Mouse (Mus musculus) liver, postnatal 0 days (tissue): ENCODE results near the gene Sh3d19.

ENCODE experiments used
- CTCF ChIP-seq: sonication (generic); IDR thresholded peaks from 2 replicates; pipeline ENCODE4 v1.5.1; 2016; ENCODE audit warnings: antibody characterized with exemption, low read depth
- EP300 ChIP-seq: IDR thresholded peaks from 2 replicates; pipeline ENCODE4 v1.6.1; 2016; ENCODE audit warnings: antibody characterized with exemption, low read depth, mild to moderate bottlenecking

DNA sequence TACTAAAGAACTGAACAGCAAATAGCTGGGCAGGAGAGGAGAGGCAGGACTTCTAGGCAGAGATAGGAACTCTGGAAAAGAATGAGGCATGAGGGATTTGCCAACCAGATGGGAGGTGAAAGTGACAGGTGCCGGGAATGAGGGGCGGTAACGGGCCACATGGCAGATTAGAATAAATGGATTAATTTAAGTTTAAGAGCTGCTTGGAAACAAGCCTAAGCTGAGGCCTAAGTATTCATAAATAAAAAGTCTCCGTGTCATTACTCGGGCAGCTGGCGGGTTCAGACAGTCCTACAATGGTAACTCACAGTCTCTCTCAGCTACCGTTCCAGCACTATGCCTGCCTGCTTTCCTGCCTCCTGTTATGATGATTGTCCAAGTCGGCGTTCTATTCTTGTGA lies 15.6 kb upstream of the Sh3d19 start:
- TF ChIP-seq CTCF (no peak), EP300 (no peak)
